Mouse (Mus musculus) lung, embryonic 16.5 days (tissue): ENCODE measurements around the gene Ano1. TPM values are rescaled to one million over a fixed set of nuclear protein-coding genes. Genes with fewer than 3 reads are reported as not detected.

Experiments
- ATAC-seq: fragments of 200-750 bp; cut with Nextera tagmentation; 2 replicates; pipeline ENCODE4 v1.8.0; 2017; ENCODE audit warnings: low read depth, mild to moderate bottlenecking, moderate library complexity
- H3K27ac ChIP-seq: fragments of 300-500 bp; sonication (generic); 2 replicates; pipeline ENCODE4 v1.5.1; 2014; ENCODE audit warnings: mild to moderate bottlenecking, control low read depth, low read length
- H3K27me3 ChIP-seq: fragments of 300-500 bp; sonication (generic); 2 replicates; pipeline ENCODE4 v1.6.1; 2014; ENCODE audit warnings: low read depth, low read length, mixed read lengths; ENCODE audit not compliant: control insufficient read depth, insufficient read depth
- H3K36me3 ChIP-seq: fragments of 300-500 bp; sonication (generic); 2 replicates; pipeline ENCODE4 v1.6.1; 2014; ENCODE audit warnings: low read length; ENCODE audit not compliant: control insufficient read depth, insufficient read depth
- H3K4me1 ChIP-seq: fragments of 300-500 bp; sonication (generic); replicated peaks from 2 replicates; pipeline ENCODE4 v1.6.1; 2014; ENCODE audit warnings: low read length, mixed read lengths; ENCODE audit not compliant: control insufficient read depth, insufficient read depth
- H3K4me2 ChIP-seq: fragments of 300-500 bp; sonication (generic); 2 replicates; pipeline ENCODE4 v1.6.1; 2014; ENCODE audit warnings: low read depth, low read length, control low read depth
- H3K4me3 ChIP-seq: fragments of 300-500 bp; sonication (generic); 2 replicates; pipeline ENCODE4 v1.5.1; 2014; ENCODE audit warnings: mild to moderate bottlenecking, low read length, control low read depth
- H3K9ac ChIP-seq: fragments of 300-500 bp; sonication (generic); 2 replicates; pipeline ENCODE4 v1.6.1; 2014; ENCODE audit warnings: low read length, control low read depth
- H3K9me3 ChIP-seq: fragments of 300-500 bp; sonication (generic); 2 replicates; pipeline ENCODE4 v1.6.1; 2016; ENCODE audit warnings: low read length; ENCODE audit not compliant: control insufficient read depth
- WGBS: fragments of 180-500 bp; shearing (Covaris S2); extraction: QIAGEN DNeasy Blood & Tissue Kit; methylation state at CpG from one replicate; pipeline ENCODE4 v1.1.7; 2014; 5-methylcytosine and 5-hydroxymethylcytosine counted together
- polyA plus RNA-seq: library from polyadenylated mRNA; unstranded; fragments of >200 nt; fragmentation: Nextera tagmentation; extraction: Ambion mirVana; gene quantifications from 2 replicates; pipeline ENCODE4 v1.2.1, GENCODE M21; 2015

The Ano1 gene
- polyA plus RNA-seq, 1 experiment from 2014 or later: 111 TPM

- no peaks in the 10 kb centered on the region for H3K36me3 ChIP-seq
- H3K4me3 ChIP-seq: no peak overlapping the region
- H3K27me3 ChIP-seq: no peaks in the 10 kb centered on the region
- H3K9ac ChIP-seq: no peak overlapping the region
- H3K4me1 ChIP-seq: peaks cover 11% of the 10 kb centered on the region; the same call in 1 of the 2 replicates
- ATAC-seq: no peak; the same call in 1 of the 2 replicates
- no peaks in the 10 kb centered on the region for H3K9me3 ChIP-seq
- WGBS: 38% methylated on average over 11 of the region's 11 CpGs
- H3K27ac ChIP-seq: peak overlapping the region; percentile 51
- H3K4me2 ChIP-seq: no peak overlapping the region
These were observed 4.0 kb upstream of the Ano1 start for GRCm38 (mm10) chr7:144755511-144756378.

- no peak overlapping the region for H3K4me3 ChIP-seq
- H3K36me3 ChIP-seq: no peaks in the 10 kb centered on the region
- H3K4me1 ChIP-seq: peaks cover 11% of the 10 kb centered on the region; the same call in 1 of the 2 replicates
- no peak overlapping the region for H3K4me2 ChIP-seq
- H3K27ac ChIP-seq: no peak overlapping the region
- H3K9ac ChIP-seq: no peak overlapping the region
- no peaks in the 10 kb centered on the region for H3K9me3 ChIP-seq
- no peaks in the 10 kb centered on the region for H3K27me3 ChIP-seq
- 74% methylated on average over 2 of the region's 2 CpGs for WGBS
- no peak for ATAC-seq
These were observed 2.9 kb upstream of the Ano1 start for GRCm38 (mm10) chr7:144754722-144755121.

- no peak overlapping the region for H3K4me2 ChIP-seq
- no peaks in the 10 kb centered on the region for H3K36me3 ChIP-seq
- H3K9ac ChIP-seq: no peak overlapping the region
- no peak overlapping the region for H3K27ac ChIP-seq
- 70% methylated on average over 9 of the region's 9 CpGs for WGBS
- no peaks in the 10 kb centered on the region for H3K27me3 ChIP-seq
- no peaks in the 10 kb centered on the region for H3K9me3 ChIP-seq
- ATAC-seq: 0 out of 2 replicates have a peak, but pooled peaks have one; percentile 2
- H3K4me1 ChIP-seq: peaks cover 14% of the 10 kb centered on the region
- H3K4me3 ChIP-seq: no peak overlapping the region
These were observed 1.9 kb upstream of the Ano1 start for GRCm38 (mm10) chr7:144753657-144754031.

GRCm38 (mm10) chr7:144752919-144753656 is 1.3 kb upstream of the Ano1 start:
- Histone ChIP-seq H3K9ac (0 out of 2 replicates have a peak overlapping the region, but pooled peaks have one; percentile 11), H3K9me3 (no peaks in the 10 kb centered on the region), H3K27me3 (no peaks in the 10 kb centered on the region), H3K36me3 (no peaks in the 10 kb centered on the region), H3K27ac (0 out of 2 replicates have a peak overlapping the region, but pooled peaks have one; percentile 17), H3K4me2 (no peak overlapping the region), H3K4me3 (no peak overlapping the region), H3K4me1 (peaks cover 17% of the 10 kb centered on the region)
- 52% methylated on average over 14 of the region's 14 CpGs for WGBS
- peak; percentile 37 for ATAC-seq

GRCm38 (mm10) chr7:144747756-144748155 is 4.0 kb downstream of the Ano1 start:
- no peaks in the 10 kb centered on the region for H3K36me3 ChIP-seq
- no peak overlapping the region for H3K4me3 ChIP-seq
- peak; percentile 84 for ATAC-seq
- H3K9ac ChIP-seq: 0 out of 2 replicates have a peak overlapping the region, but pooled peaks have one; percentile 12
- peak overlapping the region; percentile 95 for H3K27ac ChIP-seq
- 12% methylated on average over 2 of the region's 2 CpGs for WGBS
- no peaks in the 10 kb centered on the region for H3K9me3 ChIP-seq
- H3K4me2 ChIP-seq: no peak overlapping the region
- H3K27me3 ChIP-seq: no peaks in the 10 kb centered on the region
- peaks cover 17% of the 10 kb centered on the region for H3K4me1 ChIP-seq

- no peaks in the 10 kb centered on the region for H3K36me3 ChIP-seq
- no peak overlapping the region for H3K4me3 ChIP-seq
- no peaks in the 10 kb centered on the region for H3K9me3 ChIP-seq
- peak overlapping the region; percentile 95 for H3K27ac ChIP-seq
- H3K27me3 ChIP-seq: no peaks in the 10 kb centered on the region
- WGBS: 75% methylated on average over 4 of the region's 4 CpGs
- 0 out of 2 replicates have a peak, but pooled peaks have one; percentile 11 for ATAC-seq
- H3K4me2 ChIP-seq: no peak overlapping the region
- no peak overlapping the region for H3K9ac ChIP-seq
- peaks cover 15% of the 10 kb centered on the region for H3K4me1 ChIP-seq
These were observed 5.3 kb downstream of the Ano1 start for GRCm38 (mm10) chr7:144746466-144746865.

GRCm38 (mm10) chr7:144743874-144744273 is 7.9 kb downstream of the Ano1 start:
- 73% methylated on average over 5 of the region's 5 CpGs for WGBS

GRCm38 (mm10) chr7:144740643-144741042 is 11.1 kb downstream of the Ano1 start:
- H3K9ac ChIP-seq: no peak overlapping the region
- 26% methylated on average over 7 of the region's 7 CpGs for WGBS
- peaks cover 3% of the 10 kb centered on the region; the same call in 1 of the 2 replicates for H3K27me3 ChIP-seq

More at GRCm38 (mm10) chr7:144743874-144744273, 7.9 kb downstream of the Ano1 start:
- H3K9ac ChIP-seq: no peak overlapping the region
- peaks cover 32% of the 10 kb centered on the region for H3K4me1 ChIP-seq
- H3K9me3 ChIP-seq: no peaks in the 10 kb centered on the region
- no peaks in the 10 kb centered on the region for H3K27me3 ChIP-seq
- no peaks in the 10 kb centered on the region for H3K36me3 ChIP-seq
- no peak overlapping the region for H3K4me3 ChIP-seq
- H3K4me2 ChIP-seq: no peak overlapping the region
- no peak overlapping the region for H3K27ac ChIP-seq
- no peak for ATAC-seq

GRCm38 (mm10) chr7:144739810-144740209 is 12.0 kb downstream of the Ano1 start:
- H3K27ac ChIP-seq: peak overlapping the region; percentile 58

More at GRCm38 (mm10) chr7:144740643-144741042, 11.1 kb downstream of the Ano1 start:
- no peak overlapping the region for H3K4me2 ChIP-seq
- H3K27ac ChIP-seq: peak overlapping the region; percentile 68
- no peaks in the 10 kb centered on the region for H3K36me3 ChIP-seq
- ATAC-seq: no peak
- peaks cover 28% of the 10 kb centered on the region for H3K4me1 ChIP-seq
- no peaks in the 10 kb centered on the region for H3K9me3 ChIP-seq
- no peak overlapping the region for H3K4me3 ChIP-seq

More at GRCm38 (mm10) chr7:144739810-144740209, 12.0 kb downstream of the Ano1 start:
- Histone ChIP-seq H3K4me2 (no peak overlapping the region), H3K4me1 (peaks cover 28% of the 10 kb centered on the region), H3K9me3 (no peaks in the 10 kb centered on the region), H3K36me3 (no peaks in the 10 kb centered on the region), H3K27me3 (peaks cover 3% of the 10 kb centered on the region; the same call in 1 of the 2 replicates), H3K9ac (no peak overlapping the region), H3K4me3 (no peak overlapping the region)
- ATAC-seq: peak; percentile 63
- WGBS: under 1% methylated on average over 3 of the region's 3 CpGs
